Mouse (Mus musculus): ENCODE results near the gene Tmem234. TPM values are rescaled to one million over a fixed set of nuclear protein-coding genes. Genes with fewer than 3 reads are reported as not detected.
A peak's percentile ranks its signal among the peaks of the same experiment; 100 is the strongest.

Tmem234 gene
- polyA plus RNA-seq, 1 experiment from 2014 or later, result 193 TPM

DNA sequence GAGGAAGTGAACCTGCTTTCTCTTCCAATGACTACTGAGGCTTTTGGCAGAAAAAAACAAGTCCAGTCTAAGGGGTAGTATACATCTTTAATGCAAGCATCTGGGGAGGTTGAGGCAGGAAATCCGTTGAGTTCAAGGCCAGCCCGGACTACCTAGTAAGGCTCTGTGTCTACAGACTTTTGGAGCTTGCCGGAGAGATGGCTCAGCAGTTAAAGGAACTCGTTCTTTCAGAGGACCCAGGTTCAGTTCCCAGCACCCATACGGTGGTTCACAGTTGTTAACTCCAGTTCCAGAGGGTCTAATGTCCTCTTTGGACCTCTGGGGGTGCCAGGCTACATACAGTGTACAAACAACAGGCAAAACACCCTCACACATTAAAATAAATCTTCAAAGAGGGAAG, 17.6 kb downstream of the Tmem234 start:
- Histone ChIP-seq H3K36me3 (peaks cover 31% of the 10 kb centered on the region), H3K9ac (peak overlapping the region; percentile 92), H3K27ac (replicated peaks) (peak overlapping the region; percentile 91; the same call in 1 of the 2 replicates), H3K4me2 (peak overlapping the region; percentile 79), H3K4me3 (peak overlapping the region; percentile 64), H3K9me3 (no peaks in the 10 kb centered on the region), H3K27me3 (no peaks in the 10 kb centered on the region), H3K4me1 (replicated peaks) (peaks cover 40% of the 10 kb centered on the region)
- no peak for ATAC-seq (ENCODE audit: low read depth)
- WGBS, result 94% methylated on average over 5 of the region's 5 CpGs

DNA sequence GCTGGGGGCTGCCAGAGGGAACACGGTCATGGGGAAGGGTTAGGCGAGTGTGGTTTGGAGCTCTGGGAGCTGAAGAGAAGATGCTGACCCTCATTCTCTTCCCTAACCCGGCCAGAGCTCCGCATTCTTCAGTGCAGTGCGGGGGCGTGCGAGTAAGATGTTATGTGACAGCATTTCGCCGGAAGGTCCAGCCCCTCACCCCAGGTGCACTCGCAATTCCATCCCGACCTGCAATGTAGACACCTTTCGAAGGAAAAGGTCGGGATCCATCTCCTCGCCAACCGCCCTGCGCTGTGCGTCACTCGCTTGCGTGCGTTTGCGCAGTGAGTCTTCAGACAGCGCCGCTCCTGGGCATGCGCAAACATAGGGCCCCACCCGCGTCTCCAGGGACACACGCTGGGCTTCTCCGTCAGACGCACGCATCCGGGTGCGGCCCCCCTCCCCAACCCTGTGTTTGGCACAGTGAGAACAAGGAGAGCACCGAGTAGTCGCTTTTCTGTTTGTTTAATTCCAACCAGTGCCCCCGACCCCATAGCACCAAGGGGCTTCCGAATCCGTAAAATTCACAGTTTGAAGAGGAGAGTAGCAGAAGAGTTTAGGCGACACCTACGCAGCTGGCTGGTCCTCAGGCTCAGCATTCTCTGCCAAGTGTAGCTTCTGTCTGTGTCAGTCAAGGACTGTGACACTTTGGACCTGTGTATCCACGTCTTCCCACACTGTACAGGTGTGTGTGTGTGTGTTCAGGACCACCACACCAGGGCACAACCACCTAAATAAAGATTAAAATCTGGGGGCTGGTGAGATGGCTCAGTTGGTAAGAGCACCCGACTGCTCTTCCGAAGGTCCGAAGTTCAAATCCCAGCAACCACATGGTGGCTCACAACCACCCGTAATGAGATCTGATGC, 18.6 kb downstream of the Tmem234 start, which contains the start of gene Iqcc:
TSS of gene Iqcc (minus strand) at position 314 of the 906 bp plus-strand sequence.
- Histone ChIP-seq H3K9ac (peak within 1 kb of the TSS; percentile 92), H3K9me3 (no peaks in the 10 kb centered on the region), H3K27ac (replicated peaks) (peak within 1 kb of the TSS; percentile 91), H3K4me1 (replicated peaks) (peaks cover 43% of the 10 kb centered on the region), H3K36me3 (peaks cover 31% of the 10 kb centered on the region), H3K4me3 (peak within 1 kb of the TSS; percentile 64), H3K27me3 (no peaks in the 10 kb centered on the region), H3K4me2 (peak within 1 kb of the TSS; percentile 79)
- WGBS, result 4% methylated on average over 44 of the region's 44 CpGs
- peak; percentile 90 for ATAC-seq (ENCODE audit: low read depth)

DNA sequence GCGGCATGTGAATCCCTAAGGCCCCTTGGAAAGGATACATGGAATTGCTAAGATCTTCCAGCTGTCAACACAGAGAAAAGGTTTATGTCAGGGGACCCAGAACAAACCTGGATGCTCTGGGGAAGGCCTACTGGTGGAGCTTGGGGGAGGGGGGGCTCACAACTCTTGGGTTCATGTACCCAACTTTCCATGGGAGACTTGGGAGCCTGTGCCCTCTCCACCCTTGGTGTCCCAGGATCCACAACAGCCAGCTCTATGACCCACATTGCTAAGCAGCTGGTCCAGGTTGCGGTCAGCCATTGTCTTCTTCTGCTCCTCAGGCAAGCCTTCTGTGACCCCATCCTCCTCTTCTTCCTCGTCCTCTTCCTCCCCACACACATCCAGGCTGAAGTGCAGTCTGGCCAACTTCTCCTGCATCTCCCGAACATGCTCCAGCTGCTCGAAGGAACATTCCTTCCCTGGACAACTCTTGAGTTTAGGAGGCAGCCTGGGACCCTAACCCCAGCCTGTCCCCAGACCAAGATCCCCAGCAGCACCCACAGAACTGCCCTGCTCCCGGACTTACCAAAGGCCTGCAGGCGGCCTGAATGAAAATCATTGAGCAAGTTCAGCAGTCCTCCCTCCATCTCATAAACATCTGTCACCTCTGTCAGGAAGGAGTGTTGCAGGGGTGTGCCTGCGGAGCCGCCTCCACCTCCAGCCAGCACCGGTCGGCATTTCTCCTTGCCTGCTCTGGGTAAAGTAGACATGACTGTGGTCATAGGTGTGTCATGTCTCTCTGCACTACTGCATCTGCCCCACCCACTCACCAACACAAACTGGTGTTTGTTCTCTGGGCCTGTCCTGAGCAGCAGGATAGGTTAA, 20.2 kb downstream of the Tmem234 start:
- H3K27ac ChIP-seq (replicated peaks), result no peak overlapping the region
- no peak overlapping the region for H3K4me3 ChIP-seq
- H3K4me1 ChIP-seq (replicated peaks), result peaks cover 58% of the 10 kb centered on the region
- WGBS, result 86% methylated on average over 11 of the region's 11 CpGs
- peak overlapping the region; percentile 51 for H3K9ac ChIP-seq
- no peaks in the 10 kb centered on the region for H3K27me3 ChIP-seq
- no peak for ATAC-seq (ENCODE audit: low read depth)
- peaks cover 27% of the 10 kb centered on the region for H3K36me3 ChIP-seq
- H3K9me3 ChIP-seq, result no peaks in the 10 kb centered on the region
- no peak overlapping the region; the same call in 1 of the 2 replicates for H3K4me2 ChIP-seq

DNA sequence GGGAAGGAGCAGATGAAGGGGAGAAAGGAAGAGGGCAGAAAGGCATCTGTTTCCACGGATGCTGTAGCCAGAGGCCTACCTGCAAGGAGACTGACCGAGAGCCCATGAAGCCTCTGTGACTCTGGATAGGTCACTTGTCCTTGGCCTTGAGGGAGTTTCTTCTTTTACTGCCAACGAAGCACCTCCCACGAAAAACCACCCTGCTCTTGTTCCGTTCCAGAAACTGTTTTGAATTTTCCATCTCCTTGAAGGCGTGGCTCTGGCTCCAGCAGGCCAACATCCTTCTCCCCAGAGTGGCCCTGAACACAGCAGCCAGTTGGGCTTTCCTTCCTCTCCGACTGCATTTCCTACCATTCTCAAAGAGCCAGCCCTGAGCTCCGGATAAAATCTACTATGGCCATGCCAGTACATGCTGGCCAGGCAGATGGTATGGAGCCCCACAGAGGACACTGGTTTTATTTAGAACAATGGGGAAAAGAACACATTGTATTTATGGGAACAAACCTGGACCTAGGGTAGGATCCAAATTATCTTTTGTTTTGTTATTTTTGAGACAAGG, 20.9 kb downstream of the Tmem234 start:
- H3K27ac ChIP-seq (replicated peaks), result no peak overlapping the region
- WGBS, result 88% methylated on average over 8 of the region's 8 CpGs
- H3K9ac ChIP-seq, result peak overlapping the region; percentile 51
- H3K36me3 ChIP-seq, result peaks cover 22% of the 10 kb centered on the region
- peak overlapping the region; percentile 89 for H3K4me2 ChIP-seq
- H3K9me3 ChIP-seq, result no peaks in the 10 kb centered on the region
- ATAC-seq (ENCODE audit: low read depth), result no peak
- no peak overlapping the region for H3K4me3 ChIP-seq
- H3K4me1 ChIP-seq (replicated peaks), result peaks cover 61% of the 10 kb centered on the region
- H3K27me3 ChIP-seq, result no peaks in the 10 kb centered on the region

DNA sequence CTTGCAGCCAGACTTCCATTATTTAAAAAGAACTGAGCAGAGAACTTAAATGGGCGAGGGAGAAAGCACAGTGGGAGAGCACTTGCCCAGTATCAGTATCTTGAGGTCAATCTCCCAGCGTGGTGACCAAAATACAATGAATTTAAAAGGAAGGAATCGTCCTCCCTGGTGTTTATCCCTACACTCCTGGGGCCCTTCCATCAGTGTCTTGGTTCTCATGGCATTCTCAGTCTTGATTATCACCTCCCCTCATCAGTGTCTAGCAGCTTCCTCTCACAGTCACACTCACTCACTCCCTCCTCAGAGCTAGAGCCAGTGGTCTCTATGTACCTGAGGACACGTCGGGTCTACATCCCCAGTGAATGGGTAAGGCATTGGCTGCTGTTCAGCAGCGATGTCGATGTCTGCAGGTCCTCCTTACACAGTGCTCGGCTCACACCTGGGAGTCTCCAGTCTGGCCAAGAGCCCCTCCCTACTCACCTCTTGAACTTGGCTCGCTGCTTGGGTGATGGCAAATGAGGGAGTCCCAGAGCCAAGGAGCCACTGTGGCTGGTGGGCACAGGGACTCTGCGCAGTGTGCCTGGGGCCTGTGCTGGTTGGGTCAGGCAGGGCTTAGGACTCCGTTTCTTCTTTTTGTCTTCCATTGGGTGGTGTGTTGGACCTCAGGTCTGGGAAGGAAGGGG, 21.8 kb downstream of the Tmem234 start:
- Histone ChIP-seq H3K36me3 (peaks cover 22% of the 10 kb centered on the region), H3K4me3 (peak overlapping the region; percentile 73), H3K4me1 (replicated peaks) (peaks cover 60% of the 10 kb centered on the region), H3K9me3 (no peaks in the 10 kb centered on the region), H3K9ac (peak overlapping the region; percentile 91), H3K27ac (replicated peaks) (peak overlapping the region; percentile 94; the same call in 1 of the 2 replicates), H3K27me3 (no peaks in the 10 kb centered on the region), H3K4me2 (peak overlapping the region; percentile 89)
- 80% methylated on average over 11 of the region's 11 CpGs for WGBS
- ATAC-seq (ENCODE audit: low read depth), result no peak

DNA sequence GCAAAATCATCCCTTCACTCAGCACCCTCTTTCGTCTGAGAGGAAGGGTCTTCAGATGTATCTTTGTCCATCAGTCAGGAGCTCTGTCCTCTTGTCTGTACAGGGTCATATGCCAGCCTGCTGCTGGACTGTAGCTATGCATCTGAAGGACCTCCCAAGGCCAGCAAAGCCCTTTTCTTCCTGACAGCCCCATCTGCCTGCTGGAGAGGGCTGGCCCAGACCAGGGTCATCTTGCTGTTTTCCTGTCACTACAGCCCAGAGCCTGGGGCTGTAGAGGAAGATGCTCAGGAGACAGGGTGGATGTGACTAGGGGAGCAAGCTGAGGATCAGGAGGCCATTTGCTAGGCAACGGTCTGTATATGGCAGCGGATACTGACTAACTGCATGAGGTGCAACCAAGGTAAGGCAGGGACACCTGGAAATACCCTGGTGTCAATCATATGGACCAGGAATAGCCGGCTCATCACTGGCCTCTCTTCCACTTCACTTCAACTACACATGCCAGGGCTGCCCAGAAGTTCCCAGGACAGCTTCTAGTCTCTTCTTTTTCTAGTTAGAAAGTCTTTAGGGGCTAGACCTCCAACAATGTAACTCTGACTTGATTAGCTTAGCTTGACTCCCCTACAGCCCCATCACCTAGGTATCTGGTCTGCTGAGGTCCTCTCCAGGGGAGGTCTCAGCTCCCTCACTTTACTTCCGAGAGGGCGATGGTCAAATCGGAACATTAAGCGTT, 22.5 kb downstream of the Tmem234 start:
- H3K4me2 ChIP-seq, result peak overlapping the region; percentile 89
- peaks cover 28% of the 10 kb centered on the region for H3K36me3 ChIP-seq
- H3K9ac ChIP-seq, result peak overlapping the region; percentile 91
- peak overlapping the region; percentile 94 for H3K27ac ChIP-seq (replicated peaks)
- no peaks in the 10 kb centered on the region for H3K9me3 ChIP-seq
- H3K4me3 ChIP-seq, result peak overlapping the region; percentile 73
- no peaks in the 10 kb centered on the region for H3K27me3 ChIP-seq
- no peak for ATAC-seq (ENCODE audit: low read depth)
- H3K4me1 ChIP-seq (replicated peaks), result peaks cover 53% of the 10 kb centered on the region
- 26% methylated on average over 8 of the region's 8 CpGs for WGBS

DNA sequence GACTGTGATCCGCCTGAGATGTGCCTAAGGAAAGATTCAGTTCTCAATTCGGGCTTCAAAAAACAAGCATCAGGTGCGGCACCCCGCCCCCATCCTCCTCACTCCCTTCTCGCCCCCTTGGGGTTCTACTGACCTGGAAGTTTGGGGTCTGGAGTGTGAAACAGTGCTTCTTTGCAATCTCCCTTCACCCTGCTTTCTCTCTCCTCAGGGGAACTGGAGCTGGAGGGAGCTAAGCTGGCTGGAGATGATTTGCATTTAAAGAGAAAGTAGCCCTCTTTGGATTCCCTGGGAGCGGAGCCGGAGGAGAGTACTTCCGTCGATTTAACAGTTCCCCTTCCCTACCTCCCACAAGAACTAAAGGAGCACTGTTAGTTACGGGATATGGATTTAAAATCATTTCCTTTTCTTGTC, 23.2 kb downstream of the Tmem234 start, which contains the start of gene Ccdc28b:
TSS of gene Ccdc28b (minus strand) at position 267 of the 411 bp plus-strand sequence.
- Histone ChIP-seq H3K36me3 (peaks cover 35% of the 10 kb centered on the region), H3K9me3 (no peaks in the 10 kb centered on the region), H3K4me3 (peak within 1 kb of the TSS; percentile 73), H3K27ac (replicated peaks) (peak within 1 kb of the TSS; percentile 94), H3K9ac (peak within 1 kb of the TSS; percentile 91), H3K4me1 (replicated peaks) (peaks cover 47% of the 10 kb centered on the region), H3K27me3 (no peaks in the 10 kb centered on the region), H3K4me2 (peak within 1 kb of the TSS; percentile 89)
- peak; percentile 55 for ATAC-seq (ENCODE audit: low read depth)
- 0% methylated on average over 10 of the region's 10 CpGs for WGBS

DNA sequence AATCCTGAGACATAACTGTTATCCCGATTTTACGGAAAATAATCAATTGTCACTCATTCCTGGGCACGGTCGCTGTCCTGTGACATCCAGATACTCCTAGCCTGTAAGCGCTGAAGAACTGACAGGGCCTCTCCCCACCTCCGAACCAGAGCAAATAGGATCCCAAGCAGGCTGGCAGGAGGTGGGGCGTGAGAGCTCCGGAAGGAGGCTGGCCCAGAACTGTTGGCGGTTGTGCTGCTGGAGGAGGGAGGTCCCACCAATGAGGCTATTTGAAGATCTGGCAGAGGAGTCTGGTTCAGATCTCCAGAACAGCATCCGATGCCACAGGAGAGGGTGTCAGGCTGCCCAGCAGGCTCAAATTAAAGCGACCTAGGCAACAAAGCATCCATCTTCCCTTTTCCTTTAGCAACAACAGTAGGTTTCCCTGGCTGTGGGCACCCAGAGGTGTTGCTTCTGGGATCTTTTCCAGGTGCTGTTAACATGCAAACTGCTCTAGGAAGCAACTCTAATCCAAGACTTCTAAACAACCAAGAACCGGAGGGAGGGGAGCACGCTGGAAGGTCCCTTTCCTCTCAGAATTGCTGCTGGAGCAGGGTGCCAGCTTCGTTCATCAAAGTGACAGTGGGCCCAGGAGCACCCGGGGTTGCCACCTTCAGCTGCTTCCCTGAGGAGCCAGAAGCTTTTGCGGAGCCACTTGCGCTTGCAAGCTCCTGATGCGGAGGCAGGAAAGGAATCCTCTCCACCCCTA, 24.0 kb downstream of the Tmem234 start:
- Histone ChIP-seq H3K27ac (replicated peaks) (peak overlapping the region; percentile 94), H3K4me1 (replicated peaks) (peaks cover 47% of the 10 kb centered on the region), H3K36me3 (peaks cover 43% of the 10 kb centered on the region), H3K4me2 (peak overlapping the region; percentile 89), H3K9ac (peak overlapping the region; percentile 91), H3K27me3 (no peaks in the 10 kb centered on the region), H3K9me3 (no peaks in the 10 kb centered on the region), H3K4me3 (peak overlapping the region; percentile 73)
- WGBS, result under 1% methylated on average over 18 of the region's 18 CpGs
- ATAC-seq (ENCODE audit: low read depth), result peak; percentile 93

DNA sequence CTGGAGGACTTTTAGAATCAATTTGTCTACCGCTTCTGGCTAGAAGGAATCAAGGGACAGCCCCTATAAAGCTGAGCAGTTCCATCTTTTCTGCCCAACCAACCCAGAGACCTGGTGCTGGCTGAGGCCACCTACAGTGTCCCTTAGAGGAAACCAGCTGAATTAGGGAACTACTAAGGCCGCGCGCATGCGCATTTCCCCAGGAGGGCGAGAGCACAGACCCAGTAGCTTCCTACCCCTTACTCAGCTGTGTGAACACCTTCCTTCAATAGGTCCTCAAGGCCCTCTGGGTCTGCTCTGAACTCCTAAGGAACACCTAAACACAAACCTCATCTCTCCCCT, 24.5 kb downstream of the Tmem234 start:
- no peaks in the 10 kb centered on the region for H3K27me3 ChIP-seq
- H3K4me2 ChIP-seq, result peak overlapping the region; percentile 89
- peak overlapping the region; percentile 91 for H3K9ac ChIP-seq
- H3K4me3 ChIP-seq, result peak overlapping the region; percentile 73
- WGBS, result 2% methylated on average over 6 of the region's 6 CpGs
- H3K9me3 ChIP-seq, result no peaks in the 10 kb centered on the region
- H3K36me3 ChIP-seq, result peaks cover 47% of the 10 kb centered on the region
- peak; percentile 20; the same call in 1 of the 2 replicates for ATAC-seq (ENCODE audit: low read depth)
- H3K4me1 ChIP-seq (replicated peaks), result peaks cover 47% of the 10 kb centered on the region
- H3K27ac ChIP-seq (replicated peaks), result peak overlapping the region; percentile 94

DNA sequence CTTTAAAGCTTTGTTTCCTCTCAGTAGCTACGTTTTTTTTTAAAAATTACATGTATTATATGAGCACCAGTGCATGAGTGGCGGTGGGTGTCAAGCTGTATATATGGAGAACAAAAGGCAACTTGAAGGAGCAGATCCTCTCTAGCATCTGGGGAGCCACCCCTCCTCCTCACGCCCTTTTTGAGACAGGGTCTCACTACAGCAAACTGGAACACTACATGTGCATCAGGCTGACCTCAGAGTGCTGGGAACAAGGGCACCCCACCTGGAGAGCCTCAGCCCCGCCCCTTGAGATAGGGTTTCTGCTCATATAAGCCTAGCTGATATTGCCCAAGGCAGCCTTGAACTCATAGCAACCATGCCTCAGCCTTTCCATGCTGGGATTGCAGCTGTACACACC, 25.0 kb downstream of the Tmem234 start:
- no peaks in the 10 kb centered on the region for H3K27me3 ChIP-seq
- whole genome bisulfite sequencing, result 51% methylated on average over 4 of the region's 4 CpGs
- H3K9ac ChIP-seq, result peak overlapping the region; percentile 91
- peak overlapping the region; percentile 89 for H3K4me2 ChIP-seq
- H3K27ac ChIP-seq (replicated peaks), result peak overlapping the region; percentile 94
- no peak for ATAC-seq (ENCODE audit: low read depth)
- peak overlapping the region; percentile 73; the same call in 1 of the 2 replicates for H3K4me3 ChIP-seq
- peaks cover 49% of the 10 kb centered on the region for H3K36me3 ChIP-seq
- no peaks in the 10 kb centered on the region for H3K9me3 ChIP-seq
- H3K4me1 ChIP-seq (replicated peaks), result peaks cover 46% of the 10 kb centered on the region
